Mouse (Mus musculus): Measurements from ENCODE around the gene Foxc2.
A peak's percentile ranks its signal among the peaks of the same experiment; 100 is the strongest.

Gene Foxc2

GRCm38 (mm10) chr8:121115948-121116347 is at the start of gene Foxc2:
Gene Foxc2, plus strand, starts transcription at chr8:121116171.
- peak; percentile 92 for DNase-seq

GRCm38 (mm10) chr8:121071454-121071853 is 44.5 kb upstream of the Foxc2 start:
- DNase-seq = peak; percentile 71

GRCm38 (mm10) chr8:121072406-121073130 is 43.4 kb upstream of the Foxc2 start:
- no peak for DNase-seq

- no peak for DNase-seq
Observed at GRCm38 (mm10) chr8:121073174-121074107, 42.5 kb upstream of the Foxc2 start.

- no peak for DNase-seq
Observed at GRCm38 (mm10) chr8:121074108-121074847, 41.7 kb upstream of the Foxc2 start.

- no peak for DNase-seq
Observed at GRCm38 (mm10) chr8:121074848-121075145, 41.2 kb upstream of the Foxc2 start.

- no peak for DNase-seq
Observed at GRCm38 (mm10) chr8:121075936-121076335, 40.0 kb upstream of the Foxc2 start.

GRCm38 (mm10) chr8:121076555-121076954 is 39.4 kb upstream of the Foxc2 start:
- no peak for DNase-seq

- DNase-seq = no peak
Observed at GRCm38 (mm10) chr8:121078721-121079120, 37.2 kb upstream of the Foxc2 start.

- no peak for DNase-seq
Observed at GRCm38 (mm10) chr8:121079201-121079600, 36.8 kb upstream of the Foxc2 start.

- no peak for DNase-seq
Observed at GRCm38 (mm10) chr8:121079944-121080343, 36.0 kb upstream of the Foxc2 start.

GRCm38 (mm10) chr8:121080361-121081090 is 35.4 kb upstream of the Foxc2 start:
- no peak for DNase-seq

- no peak for DNase-seq
Observed at GRCm38 (mm10) chr8:121081398-121081797, 34.6 kb upstream of the Foxc2 start.

- DNase-seq = no peak
Observed at GRCm38 (mm10) chr8:121082218-121083092, 33.5 kb upstream of the Foxc2 start.

- DNase-seq = peak; percentile 79
Observed at GRCm38 (mm10) chr8:121083093-121083935, 32.7 kb upstream of the Foxc2 start.

- no peak for DNase-seq
Observed at GRCm38 (mm10) chr8:121083936-121084209, 32.1 kb upstream of the Foxc2 start.

- peak; percentile 68 for DNase-seq
Observed at GRCm38 (mm10) chr8:121084210-121084951, 31.6 kb upstream of the Foxc2 start, which contains the start of gene Foxf1. Gene Foxf1, plus strand, starts transcription at chr8:121084386.

- no peak for DNase-seq
Observed at GRCm38 (mm10) chr8:121085011-121085410, 31.0 kb upstream of the Foxc2 start.

GRCm38 (mm10) chr8:121085561-121085960 is 30.4 kb upstream of the Foxc2 start:
- no peak for DNase-seq

Data from retina, postnatal 1 day (tissue).